Mouse (Mus musculus) stomach, postnatal 0 days (tissue): ENCODE data around the gene Txnrd2.

Experiments
- CTCF ChIP-seq: IDR thresholded peaks from 2 replicates; pipeline ENCODE4 v1.5.1; 2016; ENCODE audit warnings: antibody characterized with exemption, low read depth, mild to moderate bottlenecking, moderate library complexity
- EP300 ChIP-seq: optimal IDR thresholded peaks from 2 replicates; pipeline ENCODE3; 2016; ENCODE audit warnings: antibody characterized with exemption

DNA sequence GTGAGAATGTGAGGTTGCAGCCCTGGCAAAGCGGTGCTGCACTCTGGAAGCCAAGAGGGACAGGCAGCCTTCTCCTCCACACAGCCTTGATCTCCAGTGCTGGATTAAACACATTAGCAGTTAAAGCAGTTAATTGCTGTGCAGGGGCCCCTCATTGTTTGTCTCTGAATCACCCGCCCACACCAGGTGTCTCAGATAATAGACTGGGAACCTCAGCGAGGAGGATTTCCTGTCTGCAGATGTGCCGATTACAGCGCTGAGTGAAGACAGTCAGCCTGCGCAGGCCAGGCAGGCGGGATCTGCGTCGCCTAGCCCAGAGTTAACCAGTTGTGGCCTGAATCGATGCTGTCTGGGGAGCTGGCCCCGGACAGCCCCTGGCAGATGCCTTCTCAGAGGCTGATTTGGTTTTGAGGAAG lies 33.8 kb downstream of the Txnrd2 start:
- TF ChIP-seq CTCF (no peak), EP300 (no peak)
